Mouse (Mus musculus) heart, postnatal 25 days (tissue): ENCODE results near the gene Srd5a2. TPM values are rescaled to one million over a fixed set of nuclear protein-coding genes. Genes with fewer than 3 reads are reported as not detected.
"Not testable (repeated sequence)": the region's sequence is repeated elsewhere in the genome, so short reads cannot be mapped to it uniquely, and the experiment has no call there.

Experiments used
- DNase-seq: peaks from one replicate; pipeline ENCODE4 v3.0.0; 2022; ENCODE audit warnings: low spot score
- intact Hi-C: fragments of 180-260 bp; cut with DNase I; formaldehyde crosslinking; loops from one replicate; pipeline ENCODE4 v1.15.1; 2025
- total RNA-seq, 2 experiments: library from RNA; stranded (reverse); gene quantifications; 2 replicates each; pipeline ENCODE4 v1.2.3; 2021

Srd5a2 gene
- not detected for total RNA-seq

DNA sequence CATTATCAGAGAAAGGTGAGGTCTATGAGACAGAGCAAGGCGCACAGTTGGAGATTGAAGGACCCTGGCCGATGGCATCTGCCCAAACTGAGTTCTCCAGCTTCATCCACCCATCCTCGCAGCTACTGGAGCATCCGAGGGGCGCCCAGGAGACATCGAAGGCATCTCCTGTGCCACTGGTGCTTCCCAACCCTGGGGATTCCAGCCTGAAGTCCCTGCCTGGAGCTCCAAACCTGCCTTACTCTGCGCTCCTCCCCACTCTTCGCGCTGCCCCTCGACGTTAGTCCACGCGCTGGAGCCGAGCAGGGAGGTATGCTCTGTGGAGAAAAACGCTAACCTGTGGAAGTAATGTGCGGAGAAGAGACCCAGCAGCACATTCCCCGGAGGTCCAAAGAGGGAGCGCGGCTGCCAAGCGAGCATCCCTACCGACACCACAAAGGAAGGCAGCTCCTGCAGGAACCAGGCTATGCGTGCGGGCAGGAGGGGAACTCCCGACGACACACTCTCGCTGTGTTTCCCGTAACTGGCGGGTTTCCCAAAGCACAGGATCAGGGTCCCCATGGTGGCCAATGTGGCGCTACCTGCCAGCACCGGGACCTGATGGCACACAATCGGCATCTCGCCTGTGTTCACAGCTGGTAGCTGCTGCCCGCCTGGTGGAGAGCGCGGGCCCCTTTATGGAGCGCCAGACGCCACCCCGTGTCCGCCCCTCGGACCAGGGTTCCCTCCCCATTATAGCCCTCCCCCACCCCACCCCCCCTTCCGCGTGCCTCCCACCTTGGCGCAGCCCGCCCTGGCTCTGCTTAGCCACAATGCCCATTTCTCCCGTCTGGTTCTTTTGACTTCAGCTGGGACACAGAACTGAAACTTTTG, at the start of gene Srd5a2:
Gene Srd5a2, minus strand, starts transcription at position 707 of the 873 bp plus-strand sequence.
- intact Hi-C loops = no loop called here
- no peak for DNase-seq

DNA sequence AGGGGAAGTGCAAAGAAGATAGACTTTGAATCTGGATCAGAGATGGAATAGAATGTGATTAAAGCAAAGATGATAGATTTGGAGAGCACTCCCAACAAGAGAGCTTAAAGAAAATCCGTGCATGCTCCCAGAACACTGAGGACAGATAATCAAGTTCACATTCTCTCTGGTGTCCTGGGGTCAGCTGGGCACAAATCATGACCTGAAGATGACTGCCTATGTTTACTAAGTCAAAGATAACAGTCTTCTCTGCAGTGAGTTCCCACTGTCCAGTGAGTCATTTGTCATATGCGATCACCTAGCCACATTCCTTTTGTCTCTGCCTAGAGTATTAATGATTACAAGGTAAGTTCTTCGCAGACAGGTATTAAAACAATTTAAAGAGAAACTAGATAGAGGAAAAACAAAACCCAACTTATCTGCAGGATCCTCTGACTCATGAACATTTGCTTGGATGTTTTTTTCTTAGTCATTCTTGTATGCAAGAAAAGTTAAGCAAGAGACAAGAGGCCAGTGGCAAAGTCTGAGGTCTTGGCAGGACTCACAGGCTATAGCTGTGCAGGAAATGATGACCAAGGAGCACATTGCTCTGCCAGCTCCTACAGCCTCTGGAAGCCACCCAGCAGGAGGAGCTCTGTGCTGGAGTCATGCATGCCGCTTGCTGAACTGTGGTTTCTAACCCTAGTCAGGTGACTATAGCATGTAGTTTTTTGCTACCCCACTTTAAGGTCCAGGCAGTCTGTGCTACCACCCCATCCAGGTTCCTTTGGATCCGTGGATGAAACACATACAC, 41.4 kb upstream of the Srd5a2 start:
- DNase-seq = no peak
- intact Hi-C loops = no loop called here

DNA sequence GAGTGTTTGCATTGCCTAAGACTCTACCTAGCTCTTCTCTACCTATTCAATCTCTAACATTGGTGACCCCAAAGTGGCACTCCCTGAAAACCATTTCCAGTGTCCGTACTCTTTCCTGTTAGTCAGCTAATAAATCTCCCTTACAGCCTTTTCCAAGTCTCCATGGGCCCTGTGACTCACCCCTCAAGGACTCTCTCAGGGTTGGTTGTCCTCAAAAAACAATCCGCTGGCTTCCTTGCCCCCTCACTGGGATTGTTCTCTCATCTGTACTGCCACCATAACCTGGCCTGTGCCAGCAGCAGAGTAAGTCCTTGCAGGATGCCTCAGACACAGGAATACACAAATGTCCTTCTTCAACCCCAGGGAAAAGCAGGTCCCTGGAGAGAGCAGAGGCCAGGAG, 40.3 kb upstream of the Srd5a2 start:
- no peak for DNase-seq
- intact Hi-C loops = no loop called here

DNA sequence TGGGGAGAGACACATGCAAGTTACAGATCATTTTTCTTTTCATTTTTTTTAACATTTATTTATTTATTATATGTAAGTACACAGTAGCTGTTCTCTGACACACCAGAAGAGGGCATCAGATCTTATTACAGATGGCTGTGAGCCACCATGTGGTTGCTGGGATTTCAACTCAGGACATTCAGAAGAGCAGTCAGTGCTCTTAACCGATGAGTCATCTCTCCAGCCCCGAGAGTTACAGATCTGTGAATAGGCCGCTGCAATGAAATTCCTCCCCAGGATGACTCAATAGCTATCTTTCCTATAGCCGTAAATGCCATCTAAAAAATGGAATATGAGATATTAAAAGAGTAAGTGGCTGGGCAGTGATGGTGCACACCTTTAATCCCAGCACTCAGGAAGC, 35.7 kb upstream of the Srd5a2 start:
- DNase-seq = no peak
- intact Hi-C loops = no loop called here

DNA sequence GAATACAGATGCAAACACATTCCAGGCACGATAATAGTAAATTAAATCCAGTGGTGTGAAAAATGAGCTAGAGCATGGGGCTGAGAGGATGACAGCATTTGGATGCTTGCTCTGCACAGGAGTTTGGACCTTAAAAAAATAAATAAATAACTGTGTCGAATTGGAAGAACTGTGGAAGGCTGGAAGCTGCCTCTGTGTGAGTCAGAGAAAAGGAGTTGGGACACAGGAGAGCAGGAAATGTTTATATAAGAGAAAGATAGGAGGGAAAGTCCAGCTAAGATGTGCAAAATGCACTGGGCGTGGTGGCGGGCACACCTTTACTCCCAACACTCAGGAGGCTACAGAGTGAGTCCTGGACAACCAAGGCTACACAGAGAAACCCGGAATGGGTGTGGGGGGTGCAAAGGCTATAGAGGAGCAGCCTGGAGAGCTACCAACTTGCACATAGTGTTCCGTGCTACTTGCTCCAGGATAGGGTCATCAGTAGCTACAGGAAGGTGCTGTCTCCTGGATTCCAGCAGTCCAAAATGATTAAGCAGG, 32.4 kb upstream of the Srd5a2 start:
- intact Hi-C loops = no loop called here
- DNase-seq = no peak

DNA sequence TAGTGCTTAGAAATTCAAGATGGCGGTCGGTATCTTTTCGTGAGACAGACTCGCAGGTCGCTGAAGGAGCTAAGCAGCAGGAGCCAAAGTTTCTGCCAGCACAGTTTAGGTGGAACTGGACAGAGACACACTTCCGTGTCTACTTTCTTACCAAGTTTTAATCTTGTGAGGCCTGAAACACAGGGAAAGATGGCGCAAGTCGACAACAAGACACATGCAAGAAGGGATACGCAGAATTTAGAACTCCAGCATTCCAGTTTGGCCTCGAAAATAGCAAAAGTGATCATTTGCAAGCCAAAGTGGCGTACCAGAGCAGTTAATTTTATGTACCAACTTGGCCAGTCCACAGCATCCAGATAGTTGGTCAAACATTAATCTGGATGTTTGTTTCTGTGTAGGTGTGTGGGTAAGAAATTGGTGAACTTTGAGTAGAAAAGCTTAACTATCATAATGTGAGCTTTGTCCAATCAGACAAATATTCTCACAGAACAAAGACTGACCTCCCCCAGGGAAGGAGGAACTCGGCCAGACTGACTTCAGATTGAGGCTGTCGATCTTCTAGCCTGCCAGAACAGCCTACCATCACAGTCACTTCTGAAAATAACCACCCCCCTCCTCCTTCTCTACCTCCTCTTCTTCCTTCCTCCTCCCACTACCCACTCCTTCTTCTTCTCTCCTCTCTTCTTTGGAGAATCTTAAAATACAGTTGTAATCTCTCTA, 31.2 kb upstream of the Srd5a2 start:
- DNase-seq = no peak
- intact Hi-C loops = no loop called here

DNA sequence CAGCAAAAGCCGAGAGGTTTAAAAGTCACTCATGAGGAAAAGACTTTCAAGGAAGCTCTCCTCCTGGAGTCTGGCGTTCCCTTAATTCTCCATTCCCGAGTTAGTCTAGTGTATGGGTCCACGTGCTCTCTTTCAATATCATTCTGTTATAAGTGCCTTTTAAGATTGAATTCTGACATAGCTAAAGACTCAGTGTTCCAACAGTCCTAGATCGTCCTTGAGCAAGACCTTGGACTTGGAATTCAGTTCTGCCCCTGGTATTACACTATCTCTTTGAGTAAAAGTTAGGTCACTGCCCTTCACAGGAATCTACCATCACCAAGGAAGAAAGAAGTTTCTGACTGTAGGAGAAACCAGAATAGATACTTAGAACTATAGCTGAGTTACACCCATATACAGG, 25.4 kb upstream of the Srd5a2 start:
- DNase-seq, intact Hi-C loops: not testable (repeated sequence)

DNA sequence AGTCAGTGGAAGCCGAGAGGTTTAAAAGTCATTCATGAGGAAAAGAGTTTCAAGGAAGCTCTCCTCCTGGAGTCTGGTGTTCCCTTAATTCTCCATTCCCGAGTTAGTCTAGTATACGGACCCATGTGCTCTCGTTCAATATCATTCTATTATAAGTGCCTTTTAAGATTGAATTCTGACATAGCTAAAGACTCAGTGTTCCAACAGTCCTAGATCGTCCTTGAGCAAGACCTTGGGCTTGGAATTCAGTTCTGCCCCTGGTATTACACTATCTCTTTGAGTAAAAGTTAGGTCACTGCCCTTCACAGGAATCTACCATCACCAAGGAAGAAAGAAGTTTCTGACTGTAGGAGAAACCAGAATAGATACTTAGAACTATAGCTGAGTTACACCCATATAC, 15.0 kb upstream of the Srd5a2 start:
- intact Hi-C loops, DNase-seq: not testable (repeated sequence)

DNA sequence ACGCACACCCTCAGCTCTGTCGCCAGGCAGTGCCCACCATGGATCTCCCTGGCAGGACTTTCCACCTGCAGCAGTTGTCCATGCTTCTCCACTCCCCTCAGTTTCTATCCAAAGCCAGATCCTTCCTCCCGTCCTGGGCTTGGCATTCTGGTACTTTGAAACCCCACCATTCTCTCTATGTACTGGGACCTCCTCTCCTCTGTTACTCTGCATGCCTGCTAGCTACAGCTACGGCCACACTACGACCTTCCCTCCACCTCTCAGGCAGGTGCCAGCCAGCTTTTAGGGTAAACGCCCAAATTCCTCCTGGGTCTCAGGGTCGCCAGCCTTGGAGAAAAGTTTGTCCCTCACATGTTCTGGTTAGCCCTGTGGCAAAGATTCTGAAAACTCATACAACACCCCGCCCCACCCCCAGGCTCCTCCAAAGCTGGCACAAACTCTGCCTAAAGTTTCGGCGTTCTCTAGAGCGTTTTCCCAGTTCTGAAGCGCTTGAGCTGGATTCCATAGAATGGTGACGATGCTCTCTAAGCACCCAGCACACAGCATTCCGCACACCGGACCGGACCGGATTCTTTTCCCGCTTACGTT, 607 bp upstream of the Srd5a2 start:
- intact Hi-C loops = no loop called here
- DNase-seq = no peak

DNA sequence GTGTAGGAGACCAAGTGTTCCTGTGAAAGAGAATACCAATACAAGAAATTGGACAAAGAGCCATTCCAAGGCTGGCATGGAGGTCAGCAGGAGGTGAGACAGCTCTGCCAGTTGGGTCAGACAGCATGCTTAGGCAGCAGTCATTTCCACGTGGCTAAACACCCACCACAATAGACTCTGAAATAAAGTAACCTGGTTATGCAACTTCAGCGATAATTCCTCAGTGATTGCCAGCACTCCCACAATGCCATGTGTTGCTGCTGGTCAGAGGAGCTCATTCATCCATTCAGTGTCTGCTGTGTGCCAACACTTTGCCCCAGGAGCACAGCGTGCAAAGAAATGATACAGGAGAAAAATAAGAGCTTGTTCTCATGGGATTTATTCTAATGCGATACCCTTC, 4.0 kb downstream of the Srd5a2 start:
- intact Hi-C loops = no loop called here
- no peak for DNase-seq

DNA sequence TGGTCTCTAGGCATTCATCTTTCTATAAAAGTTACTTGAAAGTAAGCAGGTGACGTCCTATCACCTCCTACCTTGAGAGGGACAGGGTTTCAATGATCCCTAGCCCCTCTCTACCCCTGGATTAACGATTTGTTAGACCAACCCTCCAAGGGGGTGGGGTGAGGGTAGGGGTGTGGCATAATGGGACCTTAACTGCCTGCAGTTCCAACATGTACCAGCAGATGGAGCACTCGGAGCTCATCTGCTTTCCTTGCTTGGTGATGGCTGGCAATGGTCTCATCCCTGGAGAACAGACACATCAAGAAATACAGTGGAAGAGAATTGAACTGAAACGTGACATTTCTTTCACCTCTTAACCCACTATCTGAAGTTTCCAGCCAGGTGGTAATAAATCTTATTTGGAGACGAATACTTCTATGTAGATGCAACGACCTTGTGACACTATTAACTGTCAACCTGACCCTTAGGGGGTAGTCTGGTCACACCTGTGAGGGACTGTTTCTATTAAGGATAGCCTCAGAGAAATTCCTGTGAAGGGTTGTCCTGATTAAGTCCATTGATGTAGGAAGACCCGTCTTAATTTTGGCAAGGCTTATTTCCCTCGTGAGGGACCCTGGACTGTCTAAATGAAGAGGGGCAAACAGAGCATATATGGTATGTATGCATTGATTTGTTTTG, 27.1 kb downstream of the Srd5a2 start:
- peak; percentile 64 for DNase-seq
- intact Hi-C loops = loop anchor here (5.0 kb wide), 4 partner anchors 128 to 297 kb away; partner anchors contain the start of gene Memo1

DNA sequence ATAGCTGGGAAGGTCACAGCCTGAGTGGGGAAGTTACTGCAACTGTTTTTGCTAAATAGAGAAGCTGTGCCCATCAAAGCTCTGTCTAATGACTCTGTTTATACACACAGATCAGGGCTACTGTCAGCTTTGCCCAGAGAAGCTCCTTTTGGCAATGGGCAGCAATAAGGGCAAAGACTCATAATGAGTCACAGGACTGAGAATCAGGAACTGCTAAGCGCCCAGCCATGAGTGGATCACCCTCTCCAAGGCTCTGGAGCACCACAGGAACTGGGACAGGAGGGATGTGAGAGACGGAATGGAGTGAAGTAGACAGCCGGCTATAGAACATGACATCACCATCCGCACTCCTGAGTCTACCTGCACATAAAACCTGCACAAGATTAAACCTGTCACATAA, 29.4 kb downstream of the Srd5a2 start:
- DNase-seq = no peak
- intact Hi-C loops = no loop called here

DNA sequence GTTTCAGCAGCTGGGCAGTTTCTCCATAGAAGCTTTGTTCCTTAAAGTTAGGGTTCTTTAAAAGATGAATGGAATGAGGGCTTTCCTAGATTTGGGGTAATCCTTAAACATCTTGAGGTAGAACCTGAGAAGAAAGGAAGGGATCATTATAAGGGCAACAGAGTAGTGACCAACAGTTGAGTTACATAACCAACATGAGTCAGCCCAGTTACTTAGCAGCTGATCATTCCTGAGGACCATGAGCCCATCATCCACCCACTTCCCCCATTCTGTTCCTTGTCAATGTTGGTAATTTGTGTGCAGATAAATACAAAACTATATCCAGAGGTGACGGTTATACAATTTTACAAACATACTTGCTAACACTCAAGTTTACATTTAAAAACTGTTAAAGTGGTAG, 30.1 kb downstream of the Srd5a2 start:
- intact Hi-C loops = no loop called here
- no peak for DNase-seq

DNA sequence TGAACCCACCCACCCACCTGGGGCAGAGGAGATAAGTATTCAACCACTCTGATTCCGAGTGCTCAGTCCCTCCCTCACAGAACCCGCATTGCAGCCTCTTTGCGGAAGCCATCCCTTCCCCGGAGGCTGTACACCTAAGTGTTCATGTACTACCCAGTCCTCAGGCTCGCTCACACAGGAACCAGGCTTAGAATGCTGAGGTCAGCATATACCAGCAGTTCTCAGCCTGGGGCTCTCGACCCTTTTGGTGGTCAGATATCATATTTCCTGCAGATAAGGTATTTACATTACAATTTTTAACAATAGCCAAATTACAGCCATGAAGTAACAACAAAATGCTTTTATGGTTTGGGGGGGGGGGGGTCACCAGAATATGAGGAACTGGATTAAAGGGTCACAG, 32.6 kb downstream of the Srd5a2 start:
- intact Hi-C loops = no loop called here
- DNase-seq = no peak

DNA sequence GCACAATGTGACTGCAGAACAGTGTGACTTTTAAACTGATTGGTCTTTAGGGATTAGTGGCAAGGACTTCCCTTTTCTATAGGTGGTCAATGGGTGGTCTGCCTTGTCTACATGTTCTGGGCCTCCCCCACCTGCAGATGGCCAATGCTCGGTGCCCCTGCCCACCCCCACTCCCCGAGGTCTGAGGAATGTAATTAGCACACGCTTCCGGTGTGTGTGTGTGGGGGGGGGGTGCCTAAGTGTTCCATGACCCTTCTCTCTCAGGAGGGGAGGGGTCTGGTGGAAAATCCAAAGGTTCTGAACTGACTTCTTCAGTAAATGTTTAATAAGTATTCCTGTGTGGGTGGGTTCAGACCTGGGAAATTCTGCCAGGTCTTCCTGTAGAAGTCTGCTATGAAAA, 39.0 kb downstream of the Srd5a2 start:
- DNase-seq = no peak
- intact Hi-C loops = loop anchor here (5.0 kb wide), 1 partner anchor 111 kb away; no protein-coding TSS in a partner anchor

DNA sequence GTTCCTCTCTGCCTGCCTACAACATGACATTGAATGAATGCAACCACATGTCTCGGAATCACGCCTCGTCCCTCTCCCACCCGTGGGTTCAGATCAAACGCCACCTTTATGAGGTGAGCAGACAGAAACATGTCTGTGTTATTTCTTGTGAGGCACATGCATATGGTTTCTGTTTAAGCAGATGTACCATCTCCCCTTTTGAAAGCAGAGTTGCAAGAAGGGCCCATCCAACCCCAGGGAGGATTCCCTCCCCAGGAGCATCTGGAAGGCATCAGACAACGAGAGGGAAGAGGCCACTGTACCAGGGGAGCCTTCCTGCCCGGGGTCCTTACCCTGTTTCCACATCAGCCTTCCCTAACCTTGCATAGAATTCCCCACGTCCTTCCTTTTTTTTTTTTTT, 40.7 kb downstream of the Srd5a2 start:
- DNase-seq = no peak
- intact Hi-C loops = loop anchor here (5.0 kb wide), 1 partner anchor 110 kb away; no protein-coding TSS in a partner anchor

DNA sequence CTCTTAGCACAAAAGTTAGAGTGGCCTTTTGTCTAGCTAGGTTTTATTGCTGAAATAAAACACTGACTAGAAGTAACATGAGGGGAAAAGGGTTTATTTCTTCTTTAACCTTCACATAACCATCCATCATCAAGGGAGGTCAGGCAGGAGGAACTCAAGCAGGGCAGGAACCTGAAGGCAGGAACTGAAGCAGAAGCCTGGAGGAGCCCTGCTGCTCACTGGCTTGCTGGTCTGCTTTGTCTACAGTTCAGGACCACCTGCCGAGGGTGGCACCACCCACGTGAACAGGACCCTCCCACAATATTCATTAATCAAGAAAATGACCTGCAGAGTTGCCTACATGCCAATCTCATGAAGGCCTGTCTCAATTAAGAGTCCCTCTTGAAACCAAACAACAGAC, 45.3 kb downstream of the Srd5a2 start:
- no peak for DNase-seq
- intact Hi-C loops = no loop called here

DNA sequence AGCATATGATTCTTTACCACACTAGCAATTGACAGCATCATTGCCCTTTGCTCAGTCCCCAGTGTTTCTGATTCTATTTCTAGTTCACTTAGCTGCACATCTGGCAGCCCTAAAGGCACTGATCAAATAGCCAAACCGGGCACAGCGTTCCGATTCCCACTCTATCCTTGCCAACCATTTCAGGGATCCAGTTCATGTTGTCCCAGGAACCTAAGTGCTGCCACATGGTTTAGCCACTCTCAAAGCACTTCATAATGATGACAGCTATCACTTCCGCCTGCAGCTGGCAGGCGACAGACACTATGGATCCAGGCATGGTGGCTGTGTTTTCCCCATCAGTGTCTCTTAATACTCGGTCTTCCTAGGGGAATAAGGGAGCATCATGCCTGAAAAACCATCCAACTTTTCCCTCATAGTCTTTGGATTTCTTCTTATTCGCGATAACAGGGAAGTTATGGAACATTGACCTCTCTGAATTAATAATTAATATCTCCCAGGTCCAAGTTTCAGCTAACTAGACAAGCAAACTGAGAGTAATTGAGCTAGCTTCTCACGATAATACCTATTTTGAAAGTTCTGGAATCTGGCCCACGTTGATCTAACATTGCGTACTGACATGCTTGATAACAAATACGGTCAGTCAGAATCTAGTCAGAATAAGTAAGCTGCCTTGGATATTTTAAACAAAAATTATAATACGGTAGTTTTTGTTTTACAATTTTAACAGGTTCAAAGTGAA, 51.6 kb downstream of the Srd5a2 start:
- intact Hi-C loops = no loop called here
- DNase-seq = no peak

DNA sequence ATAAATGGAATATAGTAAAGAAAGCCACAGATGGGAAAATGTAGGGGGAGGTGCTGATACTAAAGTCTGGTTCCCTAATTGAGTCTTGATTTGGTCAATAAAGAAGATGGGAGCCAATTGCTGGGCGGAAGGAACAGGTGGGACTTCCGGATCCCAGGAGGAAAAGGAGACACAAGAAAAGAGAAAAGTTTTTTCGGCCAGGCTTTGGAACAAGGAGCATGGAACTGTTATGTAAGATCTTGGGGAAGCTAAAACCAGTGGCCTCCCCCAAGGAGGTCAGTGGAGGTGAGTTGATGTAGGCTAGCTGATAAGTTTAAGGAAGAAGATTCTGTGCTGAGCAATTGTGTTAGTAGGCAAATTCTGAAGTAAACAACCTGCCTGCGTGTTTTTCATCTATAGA, 56.5 kb downstream of the Srd5a2 start:
- DNase-seq = no peak
- intact Hi-C loops = no loop called here
